Mouse (Mus musculus): ENCODE data around the gene Pou2f3. TPM values are rescaled to one million over a fixed set of nuclear protein-coding genes. Genes with fewer than 3 reads are reported as not detected.
A peak's percentile ranks its signal among the peaks of the same experiment; 100 is the strongest.

Gene Pou2f3
- polyA plus RNA-seq, 1 experiment from 2014 or later: 0.47 TPM

DNA sequence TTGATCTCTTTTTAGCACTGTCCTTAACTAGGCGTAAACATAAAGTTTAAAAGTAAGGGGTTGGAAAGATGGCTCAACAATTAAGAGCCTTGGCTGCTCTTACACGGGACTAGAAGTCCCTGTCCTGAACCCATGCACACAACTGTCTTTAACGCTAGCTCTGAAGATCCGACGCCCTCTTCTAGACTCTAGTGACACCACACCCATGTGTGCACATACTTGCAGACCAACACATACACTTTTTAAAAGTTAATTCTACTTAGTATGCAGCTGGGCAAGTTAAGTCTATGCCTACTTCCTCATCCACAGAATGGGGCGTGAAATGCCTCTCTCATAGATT lies 93.2 kb downstream of the Pou2f3 start:
- no peak overlapping the region for H3K27ac ChIP-seq
- ATAC-seq (replicated peaks; ENCODE audit: low FRiP score, low read depth) (no peak), DNase-seq (ENCODE audit: low spot score) (no peak)
- H3K36me3 ChIP-seq (ENCODE audit: insufficient read depth, low read length): no peaks in the 10 kb centered on the region
- H3K27me3 ChIP-seq (ENCODE audit: insufficient read depth, low read length): no peaks in the 10 kb centered on the region
- no peak overlapping the region for H3K4me3 ChIP-seq (replicated peaks; ENCODE audit: low read depth, low read length)
- H3K9me3 ChIP-seq (replicated peaks; ENCODE audit: low read length): no peaks in the 10 kb centered on the region
- no peak for TF ChIP-seq CTCF (IDR thresholded peaks at IDR 0.05; ENCODE audit: low read depth)
- no peak overlapping the region for H3K9ac ChIP-seq (ENCODE audit: low read depth, low read length)
- peak overlapping the region; percentile 85; the same call in 1 of the 2 replicates for H3K4me2 ChIP-seq (ENCODE audit: low read length)
- H3K4me1 ChIP-seq (replicated peaks; ENCODE audit: insufficient read depth, low read length): peaks cover 3% of the 10 kb centered on the region; the same call in 1 of the 2 replicates
- WGBS: 84% methylated on average over 6 of the region's 6 CpGs

DNA sequence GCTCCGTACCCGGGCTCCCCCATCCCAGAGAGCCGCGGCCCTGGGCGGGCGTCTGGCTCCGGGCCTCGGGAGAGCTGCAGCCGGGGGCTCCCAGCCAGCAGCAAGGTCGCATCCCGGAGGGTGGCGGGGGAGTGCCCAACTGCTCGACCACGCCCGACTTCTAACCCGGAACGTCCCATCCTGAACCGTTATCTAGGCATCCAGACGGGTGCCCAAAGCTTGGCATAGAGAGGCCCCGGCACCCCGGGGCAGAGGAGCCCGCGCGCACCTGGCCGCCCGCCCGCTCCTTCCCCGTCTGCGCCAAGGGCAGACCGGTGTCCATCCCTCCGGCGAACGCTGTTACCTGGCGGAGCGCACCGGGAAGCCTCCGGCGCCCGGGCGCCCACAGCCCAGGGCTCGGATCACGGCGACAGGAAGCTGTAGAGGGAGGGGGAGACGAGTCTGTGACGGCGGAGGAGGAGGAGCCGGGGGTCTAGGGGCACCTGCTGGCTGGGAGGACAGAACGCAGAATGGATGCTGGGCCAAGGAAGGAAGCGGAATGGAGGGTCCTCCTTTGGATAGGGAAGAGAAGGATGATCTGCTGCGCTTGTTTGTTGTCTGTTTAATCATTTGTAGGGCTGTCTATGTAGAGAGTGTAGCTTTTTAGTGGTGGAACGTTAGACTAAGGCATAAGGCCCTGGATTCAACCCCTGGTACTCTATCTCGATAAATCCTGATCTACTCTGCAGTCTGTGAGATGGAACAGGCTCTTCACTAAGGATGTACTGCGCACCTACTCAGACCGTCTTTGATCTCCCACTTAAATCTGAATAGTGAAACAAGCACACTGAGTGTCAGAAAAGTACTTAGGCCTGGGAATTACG lies 93.8 kb downstream of the Pou2f3 start, which contains the start of gene Tmem136:
Tmem136 (minus strand) TSS at position 437 of the 863 bp plus-strand sequence.
- H3K4me2 ChIP-seq (ENCODE audit: low read length): peak within 1 kb of the TSS; percentile 85
- H3K36me3 ChIP-seq (ENCODE audit: insufficient read depth, low read length): no peaks in the 10 kb centered on the region
- peak within 1 kb of the TSS; percentile 66 for H3K4me3 ChIP-seq (replicated peaks; ENCODE audit: low read depth, low read length)
- ATAC-seq (replicated peaks; ENCODE audit: low FRiP score, low read depth): peak; percentile 66; the same call in 1 of the 2 replicates
- no peaks in the 10 kb centered on the region for H3K27me3 ChIP-seq (ENCODE audit: insufficient read depth, low read length)
- peaks cover 3% of the 10 kb centered on the region; the same call in 1 of the 2 replicates for H3K4me1 ChIP-seq (replicated peaks; ENCODE audit: insufficient read depth, low read length)
- TF ChIP-seq CTCF (IDR thresholded peaks at IDR 0.05; ENCODE audit: low read depth): no peak; the same call in 1 of the 2 replicates
- H3K9me3 ChIP-seq (replicated peaks; ENCODE audit: low read length): no peaks in the 10 kb centered on the region
- H3K27ac ChIP-seq: peak within 1 kb of the TSS; percentile 71
- WGBS: 4% methylated on average over 55 of the region's 55 CpGs
- peak; percentile 83 for DNase-seq (ENCODE audit: low spot score)
- peak within 1 kb of the TSS; percentile 73 for H3K9ac ChIP-seq (ENCODE audit: low read depth, low read length)

GRCm38 (mm10) chr9:43115431-43116133 lies 94.6 kb downstream of the Pou2f3 start:
- peak overlapping the region; percentile 85 for H3K4me2 ChIP-seq (ENCODE audit: low read length)
- no peak for TF ChIP-seq CTCF (IDR thresholded peaks at IDR 0.05; ENCODE audit: low read depth)
- H3K36me3 ChIP-seq (ENCODE audit: insufficient read depth, low read length): no peaks in the 10 kb centered on the region
- no peaks in the 10 kb centered on the region for H3K27me3 ChIP-seq (ENCODE audit: insufficient read depth, low read length)
- WGBS: 22% methylated on average over 12 of the region's 12 CpGs
- peaks cover 3% of the 10 kb centered on the region; the same call in 1 of the 2 replicates for H3K4me1 ChIP-seq (replicated peaks; ENCODE audit: insufficient read depth, low read length)
- H3K9me3 ChIP-seq (replicated peaks; ENCODE audit: low read length): no peaks in the 10 kb centered on the region
- peak overlapping the region; percentile 73 for H3K9ac ChIP-seq (ENCODE audit: low read depth, low read length)
- peak overlapping the region; percentile 71 for H3K27ac ChIP-seq
- ATAC-seq (replicated peaks; ENCODE audit: low FRiP score, low read depth): no peak
- H3K4me3 ChIP-seq (replicated peaks; ENCODE audit: low read depth, low read length): peak overlapping the region; percentile 66
- peak; percentile 25 for DNase-seq (ENCODE audit: low spot score)

DNA sequence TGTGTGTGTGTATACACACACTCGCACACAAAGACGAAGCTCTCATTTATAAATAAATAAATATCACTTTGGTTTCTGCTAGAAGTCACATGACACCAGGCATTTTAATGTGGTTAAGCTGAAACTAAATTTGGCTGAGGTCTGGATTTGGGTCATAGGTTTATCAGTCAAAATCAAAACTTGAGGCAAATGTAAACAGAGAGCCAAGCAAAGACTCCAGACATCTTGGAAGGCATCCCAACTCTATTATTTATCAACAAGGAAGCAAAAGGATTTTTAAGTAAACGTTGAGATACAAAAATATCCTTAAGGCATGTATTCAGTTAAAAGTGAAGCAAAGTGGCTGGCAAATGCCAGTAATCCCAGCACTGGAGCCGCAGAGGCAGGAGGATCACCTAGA lies 95.3 kb downstream of the Pou2f3 start:
- H3K4me1 ChIP-seq (replicated peaks; ENCODE audit: insufficient read depth, low read length): peaks cover 3% of the 10 kb centered on the region; the same call in 1 of the 2 replicates
- no peaks in the 10 kb centered on the region for H3K36me3 ChIP-seq (ENCODE audit: insufficient read depth, low read length)
- no peaks in the 10 kb centered on the region for H3K9me3 ChIP-seq (replicated peaks; ENCODE audit: low read length)
- H3K4me3 ChIP-seq (replicated peaks; ENCODE audit: low read depth, low read length): no peak overlapping the region
- DNase-seq (ENCODE audit: low spot score): peak; percentile 61
- H3K4me2 ChIP-seq (ENCODE audit: low read length): peak overlapping the region; percentile 85; the same call in 1 of the 2 replicates
- ATAC-seq (replicated peaks; ENCODE audit: low FRiP score, low read depth): no peak
- peak overlapping the region; percentile 25; the same call in 1 of the 2 replicates for H3K27ac ChIP-seq
- no peak overlapping the region for H3K9ac ChIP-seq (ENCODE audit: low read depth, low read length)
- no peak for TF ChIP-seq CTCF (IDR thresholded peaks at IDR 0.05; ENCODE audit: low read depth)
- no peaks in the 10 kb centered on the region for H3K27me3 ChIP-seq (ENCODE audit: insufficient read depth, low read length)
- 58% methylated on average over 4 of the region's 4 CpGs for WGBS

- no peak for ATAC-seq (replicated peaks; ENCODE audit: low FRiP score, low read depth)
- 86% methylated on average over 8 of the region's 8 CpGs for WGBS
Observed at GRCm38 (mm10) chr9:43110286-43110980, 99.7 kb downstream of the Pou2f3 start.

GRCm38 (mm10) chr9:43109125-43109524 lies 101.0 kb downstream of the Pou2f3 start:
- H3K4me2 ChIP-seq (ENCODE audit: low read length): no peak overlapping the region
- no peak overlapping the region for H3K27ac ChIP-seq
- TF ChIP-seq CTCF (IDR thresholded peaks at IDR 0.05; ENCODE audit: low read depth): no peak
- no peaks in the 10 kb centered on the region for H3K27me3 ChIP-seq (ENCODE audit: insufficient read depth, low read length)
- H3K9me3 ChIP-seq (replicated peaks; ENCODE audit: low read length): no peaks in the 10 kb centered on the region
- no peak for DNase-seq (ENCODE audit: low spot score)
- ATAC-seq (replicated peaks; ENCODE audit: low FRiP score, low read depth): no peak
- no peak overlapping the region for H3K9ac ChIP-seq (ENCODE audit: low read depth, low read length)
- no peak overlapping the region for H3K4me3 ChIP-seq (replicated peaks; ENCODE audit: low read depth, low read length)
- no peaks in the 10 kb centered on the region for H3K36me3 ChIP-seq (ENCODE audit: insufficient read depth, low read length)
- WGBS: 86% methylated on average over 7 of the region's 7 CpGs
- no peaks in the 10 kb centered on the region for H3K4me1 ChIP-seq (replicated peaks; ENCODE audit: insufficient read depth, low read length)

More at GRCm38 (mm10) chr9:43110286-43110980, 99.7 kb downstream of the Pou2f3 start:
- Histone ChIP-seq H3K27ac (no peak overlapping the region), H3K4me2 (ENCODE audit: low read length) (no peak overlapping the region), H3K9me3 (replicated peaks; ENCODE audit: low read length) (no peaks in the 10 kb centered on the region), H3K9ac (ENCODE audit: low read depth, low read length) (no peak overlapping the region), H3K27me3 (ENCODE audit: insufficient read depth, low read length) (no peaks in the 10 kb centered on the region), H3K36me3 (ENCODE audit: insufficient read depth, low read length) (no peaks in the 10 kb centered on the region), H3K4me3 (replicated peaks; ENCODE audit: low read depth, low read length) (no peak overlapping the region), H3K4me1 (replicated peaks; ENCODE audit: insufficient read depth, low read length) (peaks cover 3% of the 10 kb centered on the region; the same call in 1 of the 2 replicates)
- no peak for TF ChIP-seq CTCF (IDR thresholded peaks at IDR 0.05; ENCODE audit: low read depth)
- DNase-seq (ENCODE audit: low spot score): no peak
